Mouse (Mus musculus): Measurements from ENCODE around the gene Ptchd4.

The Ptchd4 gene

GRCm38 (mm10) chr17:42315669-42316611 is at the start of gene Ptchd4:
TSS of gene Ptchd4 (plus strand) at chr17:42315947.
- DNase-seq, result peak; percentile 64

GRCm38 (mm10) chr17:42276861-42277260 is 38.9 kb upstream of the Ptchd4 start:
- DNase-seq, result peak; percentile 14

- no peak for DNase-seq
These were observed 31.4 kb upstream of the Ptchd4 start for GRCm38 (mm10) chr17:42284391-42284790.

GRCm38 (mm10) chr17:42286255-42286654 is 29.5 kb upstream of the Ptchd4 start:
- no peak for DNase-seq

GRCm38 (mm10) chr17:42290341-42290740 is 25.4 kb upstream of the Ptchd4 start:
- DNase-seq, result no peak

GRCm38 (mm10) chr17:42291793-42292192 is 24.0 kb upstream of the Ptchd4 start:
- DNase-seq, result no peak

GRCm38 (mm10) chr17:42297986-42298385 is 17.8 kb upstream of the Ptchd4 start:
- DNase-seq, result no peak

- no peak for DNase-seq
These were observed 16.1 kb upstream of the Ptchd4 start for GRCm38 (mm10) chr17:42299681-42300080.

- no peak for DNase-seq
These were observed 12.6 kb upstream of the Ptchd4 start for GRCm38 (mm10) chr17:42303062-42303577.

GRCm38 (mm10) chr17:42304262-42304661 is 11.5 kb upstream of the Ptchd4 start:
- no peak for DNase-seq

- DNase-seq, result no peak
These were observed 8.7 kb upstream of the Ptchd4 start for GRCm38 (mm10) chr17:42307001-42307400.

- DNase-seq, result no peak
These were observed 5.6 kb upstream of the Ptchd4 start for GRCm38 (mm10) chr17:42310136-42310535.

- peak; percentile 54 for DNase-seq
These were observed 850 bp downstream of the Ptchd4 start for GRCm38 (mm10) chr17:42316612-42316982.

GRCm38 (mm10) chr17:42335787-42336186 is 20.0 kb downstream of the Ptchd4 start:
- no peak for DNase-seq

- no peak for DNase-seq
These were observed 20.8 kb downstream of the Ptchd4 start for GRCm38 (mm10) chr17:42336571-42336970.

GRCm38 (mm10) chr17:42346027-42346426 is 30.3 kb downstream of the Ptchd4 start:
- no peak for DNase-seq

- DNase-seq, result peak; percentile 43
These were observed 42.7 kb downstream of the Ptchd4 start for GRCm38 (mm10) chr17:42358481-42358880.

- no peak for DNase-seq
These were observed 47.5 kb downstream of the Ptchd4 start for GRCm38 (mm10) chr17:42363085-42363710.

- DNase-seq, result no peak
These were observed 49.0 kb downstream of the Ptchd4 start for GRCm38 (mm10) chr17:42364716-42365115.

- DNase-seq, result no peak
These were observed 59.1 kb downstream of the Ptchd4 start for GRCm38 (mm10) chr17:42374881-42375280.

- no peak for DNase-seq
These were observed 77.3 kb downstream of the Ptchd4 start for GRCm38 (mm10) chr17:42393086-42393485.

- no peak for DNase-seq
These were observed 79.6 kb downstream of the Ptchd4 start for GRCm38 (mm10) chr17:42395299-42395698.

- no peak for DNase-seq
These were observed 102.7 kb downstream of the Ptchd4 start for GRCm38 (mm10) chr17:42418449-42418848.

GRCm38 (mm10) chr17:42427961-42428360 is 112.2 kb downstream of the Ptchd4 start:
- DNase-seq, result peak; percentile 75

Data from right cerebral cortex, adult 18-20 months (tissue).